Mouse (Mus musculus): ENCODE measurements at regions not wholly inside any gene's neighbourhood (a gene's known extent, or its start where the extent isn't known, plus 50 kb on each side); places are given as distances from the start of the nearest gene placed in this dataset.

DNA sequence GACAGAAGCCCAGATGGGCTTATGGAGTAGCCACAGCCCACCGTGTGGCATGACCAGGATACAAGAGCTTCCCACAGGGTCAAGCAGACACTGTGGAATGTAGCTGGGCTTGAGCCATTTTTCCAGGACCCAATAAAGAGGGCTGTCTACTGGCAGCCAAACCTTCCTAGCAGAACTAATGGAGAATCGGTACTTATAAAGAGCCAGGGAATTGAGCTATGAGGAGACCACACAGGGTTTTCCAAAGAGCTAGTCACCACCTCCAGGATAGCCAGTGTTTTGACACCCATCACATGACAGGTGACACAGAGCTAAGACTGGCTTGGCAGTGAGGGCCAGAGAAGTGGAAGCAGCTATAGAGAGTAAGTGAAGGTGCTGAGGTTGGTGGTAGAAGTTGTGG is 149.9 kb downstream of the Map2k4 start:
- no peak for DNase-seq (ENCODE audit: low spot score)

DNA sequence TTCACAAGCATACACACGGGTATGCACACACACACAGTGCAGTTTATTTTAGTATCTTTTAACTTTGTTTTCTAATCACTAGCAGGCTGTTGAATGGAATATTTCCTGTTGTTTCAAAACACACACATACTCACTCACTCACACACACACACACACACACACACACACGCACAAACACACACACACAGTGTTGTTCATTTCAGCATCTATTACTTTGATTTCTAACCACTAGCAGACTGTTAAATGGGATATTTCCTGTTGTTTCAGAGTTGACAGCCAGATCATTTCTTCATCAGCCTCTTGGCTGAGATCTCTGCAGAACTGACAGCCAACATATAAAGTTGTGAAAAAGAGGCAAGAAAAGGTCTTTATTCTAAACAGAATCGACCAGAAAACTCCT is 150.9 kb downstream of the Map2k4 start:
- DNase-seq (ENCODE audit: low spot score): no peak

- no peak for DNase-seq (ENCODE audit: low spot score)
These were observed 152.8 kb downstream of the Map2k4 start for GRCm38 (mm10) chr11:65635307-65635706.

DNA sequence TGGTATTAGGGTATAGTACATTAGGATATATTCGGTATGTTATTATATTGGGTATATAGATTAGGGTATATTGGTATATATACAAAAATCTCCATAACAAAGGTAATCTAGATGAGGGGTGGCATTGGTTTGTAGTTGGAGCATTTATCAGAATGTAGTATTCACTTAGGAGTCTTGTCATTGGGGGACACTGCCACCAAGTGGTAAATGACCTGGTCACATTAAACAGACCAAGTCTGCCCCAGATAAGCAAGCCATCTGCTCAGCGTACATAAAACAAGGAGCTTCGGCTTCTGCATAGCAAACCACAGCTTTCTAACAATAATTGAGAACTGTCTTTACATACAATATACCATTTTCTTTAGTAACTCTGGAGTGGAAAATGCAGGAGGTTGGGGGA is 156.9 kb downstream of the Map2k4 start:
- no peak for DNase-seq (ENCODE audit: low spot score)

GRCm38 (mm10) chr11:65630436-65630835 is 157.7 kb downstream of the Map2k4 start:
- DNase-seq (ENCODE audit: low spot score): no peak

- no peak for DNase-seq (ENCODE audit: low spot score)
These were observed 158.8 kb downstream of the Map2k4 start for GRCm38 (mm10) chr11:65629320-65629719.

DNA sequence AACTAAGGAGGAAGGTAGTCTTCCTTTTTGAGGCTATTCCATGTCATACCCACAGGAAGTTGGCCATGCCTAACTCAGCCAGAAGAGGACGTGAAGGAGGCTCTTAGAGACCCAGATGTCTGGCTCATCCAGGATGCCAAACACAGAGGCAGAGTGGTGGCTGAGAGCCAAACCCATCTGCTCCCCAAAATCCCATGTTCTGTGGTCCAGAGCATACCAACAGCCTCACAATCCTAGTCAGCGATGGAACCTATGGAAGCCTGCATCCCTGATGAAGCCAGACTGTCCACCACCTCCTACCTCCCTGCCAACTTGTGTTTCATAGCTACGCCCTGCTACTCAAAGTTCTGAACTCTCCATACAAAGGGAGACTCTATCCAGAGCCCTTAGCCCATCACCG is 169.1 kb downstream of the Map2k4 start:
- DNase-seq (ENCODE audit: low spot score): no peak

- DNase-seq (ENCODE audit: low spot score): no peak
These were observed 177.6 kb downstream of the Map2k4 start for GRCm38 (mm10) chr11:65610536-65610935.

GRCm38 (mm10) chr11:65609056-65609455 is 179.0 kb downstream of the Map2k4 start:
- DNase-seq (ENCODE audit: low spot score): no peak

- no peak for DNase-seq (ENCODE audit: low spot score)
These were observed 190.6 kb downstream of the Map2k4 start for GRCm38 (mm10) chr11:65597298-65598076.

- DNase-seq (ENCODE audit: low spot score): no peak
These were observed 199.6 kb downstream of the Map2k4 start for GRCm38 (mm10) chr11:65588491-65588890.

DNA sequence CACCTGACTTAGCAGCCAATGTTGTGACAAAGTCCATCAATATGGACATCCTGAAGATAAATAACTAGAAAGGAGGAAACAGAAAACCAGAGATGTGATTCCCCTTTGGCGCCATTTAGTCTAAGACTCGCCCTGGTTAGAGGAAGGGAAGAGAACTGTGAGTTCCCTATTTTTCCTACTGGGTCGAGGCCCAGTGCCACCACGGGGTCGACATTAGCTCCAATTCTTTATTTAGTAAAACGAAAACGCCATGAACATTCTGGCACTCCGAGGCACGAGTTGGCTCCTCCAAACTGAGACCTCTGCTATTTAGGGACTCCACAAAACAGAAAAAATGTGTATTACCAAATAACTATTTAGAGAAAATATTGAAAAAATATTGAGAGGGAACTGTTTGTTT is 220.3 kb downstream of the Map2k4 start:
- DNase-seq (ENCODE audit: low spot score): no peak

- no peak for DNase-seq (ENCODE audit: low spot score)
These were observed 229.9 kb downstream of the Map2k4 start for GRCm38 (mm10) chr11:65558236-65558635.

GRCm38 (mm10) chr11:65551073-65551472 is 237.0 kb downstream of the Map2k4 start:
- DNase-seq (ENCODE audit: low spot score): no peak

DNA sequence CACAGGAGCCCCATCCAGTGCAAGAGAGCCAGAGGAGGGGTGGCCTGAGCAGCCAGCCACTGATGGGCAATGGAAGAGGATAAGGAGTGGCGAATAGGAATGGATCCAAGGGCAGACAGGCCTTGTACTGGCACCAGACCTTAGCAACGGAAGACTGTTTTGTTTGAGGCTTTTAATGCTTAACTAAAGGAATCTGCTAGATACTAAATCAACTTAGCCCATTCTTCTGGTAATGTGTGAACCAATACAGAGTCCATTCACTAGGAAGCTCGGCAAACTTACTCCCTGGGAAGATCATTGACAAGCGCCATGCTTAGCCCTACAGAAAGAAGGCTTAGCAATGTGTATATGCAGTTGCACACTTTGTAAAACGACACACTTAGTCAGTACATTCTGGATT is 243.8 kb downstream of the Map2k4 start:
- DNase-seq (ENCODE audit: low spot score): no peak

DNA sequence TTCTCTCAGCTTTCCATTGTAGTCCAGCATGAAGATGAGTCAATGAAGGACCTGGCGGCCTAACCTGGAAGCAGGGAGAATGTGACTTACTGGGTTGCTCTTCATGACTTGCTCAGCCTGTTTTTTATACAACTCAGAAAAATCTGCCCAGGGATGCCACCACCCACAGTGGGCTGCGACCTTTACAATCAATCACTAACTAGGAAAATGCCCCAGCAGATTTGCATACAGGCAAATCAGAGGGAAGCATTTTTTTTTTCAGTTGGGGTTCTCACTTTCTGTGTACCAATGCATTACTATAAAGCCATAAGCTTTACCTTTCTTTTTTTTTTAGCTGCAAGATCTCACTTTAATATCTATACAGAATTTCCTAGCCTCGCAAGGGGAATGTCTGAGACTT is 244.5 kb downstream of the Map2k4 start:
- no peak for DNase-seq (ENCODE audit: low spot score)

- DNase-seq (ENCODE audit: low spot score): no peak
These were observed 251.0 kb downstream of the Map2k4 start for GRCm38 (mm10) chr11:65537046-65537630.

DNA sequence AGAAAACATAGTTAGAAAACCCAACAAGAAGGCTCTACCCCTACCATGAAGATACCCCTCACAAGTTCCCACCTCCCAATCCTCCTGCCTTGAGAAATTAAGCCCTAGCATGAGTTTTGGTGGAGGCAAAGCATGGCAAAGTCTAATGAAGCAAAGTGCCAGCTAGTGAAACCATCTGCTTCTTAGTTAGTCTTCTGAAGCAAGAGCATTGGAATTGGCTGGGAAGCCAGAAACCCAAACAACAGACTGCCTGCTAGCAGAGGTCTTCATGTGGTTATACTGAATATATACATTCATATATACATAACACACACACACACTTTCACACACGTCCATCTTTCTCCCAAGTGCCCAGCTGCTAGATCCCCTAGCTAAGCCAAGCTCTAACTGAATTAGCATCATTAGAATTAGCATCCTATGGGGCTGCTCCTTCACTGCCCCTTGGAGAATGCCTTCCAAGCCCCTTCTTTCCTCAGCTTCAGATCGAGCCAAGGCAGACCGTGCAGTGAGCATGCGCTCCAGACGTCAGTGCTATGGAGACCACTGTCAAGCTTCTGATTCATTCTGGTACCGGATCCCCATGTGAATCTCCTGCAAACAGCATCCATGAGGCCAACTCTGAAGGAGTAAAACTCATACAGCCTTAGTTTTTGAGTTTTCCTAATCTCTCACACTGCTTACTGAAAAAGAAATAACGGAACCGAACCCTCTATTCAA is 252.2 kb downstream of the Map2k4 start:
- DNase-seq (ENCODE audit: low spot score): no peak

DNA sequence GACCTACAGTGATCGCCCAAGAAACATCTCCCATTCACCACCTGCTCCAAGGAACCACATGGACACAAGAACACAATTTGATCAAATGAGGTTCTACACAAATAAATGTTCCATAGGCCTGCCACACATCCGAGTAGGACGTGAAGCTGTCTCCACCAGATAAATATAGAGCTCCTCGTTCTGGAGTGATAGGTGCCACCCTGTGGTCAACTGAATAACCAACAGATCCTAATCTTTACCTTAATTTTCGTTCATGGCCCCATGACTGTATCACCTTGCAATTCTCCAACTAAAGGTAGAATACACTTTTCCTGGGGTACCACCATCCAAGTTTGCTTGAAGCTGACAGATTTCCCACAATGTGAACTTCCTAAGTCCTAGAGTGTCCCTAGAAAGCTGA is 257.4 kb downstream of the Map2k4 start:
- DNase-seq (ENCODE audit: low spot score): no peak

DNA sequence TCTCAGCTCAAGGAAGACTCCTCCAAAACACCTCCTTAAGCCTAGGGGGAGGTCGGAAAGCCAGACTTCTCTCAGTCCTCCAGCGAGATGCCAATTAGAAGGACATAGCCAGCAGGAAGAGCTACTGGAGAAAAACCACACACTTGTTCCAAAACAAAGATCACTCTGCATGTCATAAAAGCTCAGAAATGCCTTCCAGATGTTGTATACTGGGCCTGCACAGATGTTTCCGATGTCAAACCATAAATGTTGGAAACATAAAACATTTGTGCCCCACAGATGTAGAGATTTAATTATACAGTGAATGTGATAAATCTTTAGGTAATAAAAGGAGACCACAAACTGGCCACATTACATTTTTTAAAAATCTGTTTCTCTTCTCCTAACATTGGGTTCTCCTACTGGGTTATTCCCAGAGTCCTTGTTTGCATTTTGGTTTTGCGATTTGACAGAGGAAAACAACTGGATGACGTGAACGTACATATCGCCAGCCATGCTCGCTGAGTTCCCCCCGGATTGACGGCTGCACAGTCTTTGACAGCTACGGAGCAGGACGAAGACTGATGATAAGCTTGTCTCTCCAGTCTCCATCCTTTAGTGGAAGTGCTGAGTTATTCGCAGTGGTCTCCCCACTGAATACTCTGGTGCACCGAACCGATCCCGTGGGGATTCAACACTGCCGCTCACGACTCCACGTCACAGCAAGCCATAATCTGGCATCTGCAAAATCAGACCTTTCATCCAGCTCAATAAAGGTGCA is 235.5 kb upstream of the Myocd start:
- no peak for DNase-seq (ENCODE audit: low spot score)

DNA sequence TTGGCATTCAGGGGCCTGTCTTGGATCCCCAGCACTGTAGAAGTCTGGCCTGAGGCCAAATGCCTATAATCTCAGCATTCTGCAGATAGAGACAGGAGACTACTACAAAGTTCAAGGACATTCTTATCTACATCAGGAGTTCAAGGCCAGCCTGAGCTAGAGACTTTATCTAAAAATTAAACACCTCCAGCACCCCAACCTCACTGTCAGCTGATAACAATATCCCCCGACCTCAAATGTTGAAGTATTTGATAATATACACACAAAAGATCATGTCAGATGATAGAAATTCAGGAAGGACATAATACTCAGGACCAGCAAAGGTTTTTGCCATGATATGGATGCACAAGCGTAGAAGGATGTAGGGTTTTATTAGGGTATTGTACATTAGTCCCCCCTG is 228.2 kb upstream of the Myocd start:
- DNase-seq (ENCODE audit: low spot score): no peak

DNA sequence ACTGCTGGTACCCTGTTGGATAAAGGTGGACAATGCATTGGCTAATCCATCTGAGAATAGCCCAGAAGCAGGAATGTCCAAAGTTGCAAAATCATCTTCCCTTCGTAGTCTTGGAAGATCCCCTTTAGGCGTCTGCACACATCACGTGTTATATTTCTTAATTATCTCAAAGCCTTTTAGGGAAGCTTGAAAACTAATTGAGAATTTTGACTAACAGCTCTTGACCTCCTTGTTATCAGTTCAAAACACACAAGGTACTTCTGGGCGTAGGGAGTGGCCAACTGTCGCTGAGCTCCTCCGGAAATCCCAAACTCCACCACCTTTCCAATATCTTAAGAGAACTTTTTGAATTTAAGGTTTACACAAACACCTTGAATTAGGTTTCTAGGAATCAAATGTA is 227.6 kb upstream of the Myocd start:
- no peak for DNase-seq (ENCODE audit: low spot score)

DNA sequence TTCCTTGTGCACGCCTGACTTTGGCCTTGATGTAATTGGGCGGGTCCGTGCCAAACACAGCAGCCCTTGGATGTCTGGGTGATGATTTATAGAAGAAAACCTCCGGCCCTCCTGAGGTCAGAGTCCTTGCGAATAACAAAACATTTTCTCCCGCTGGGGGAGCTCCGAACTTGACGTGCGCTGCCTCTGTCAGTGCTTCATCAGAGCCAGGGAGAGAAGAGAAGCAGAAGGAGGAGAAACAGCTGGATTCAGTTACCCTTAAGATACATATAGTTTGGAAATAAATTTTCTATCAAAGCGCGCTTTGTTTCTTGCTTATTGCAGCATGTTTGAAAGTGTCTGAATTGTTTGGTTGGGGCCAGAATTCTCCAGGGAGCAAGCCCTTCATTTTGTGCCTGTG is 225.2 kb upstream of the Myocd start:
- DNase-seq (ENCODE audit: low spot score): no peak

Measured in urinary bladder, postnatal 10 days (tissue).